Mouse (Mus musculus) embryo, embryonic 9.5 days (tissue): Measurements from ENCODE around the gene Ylpm1.

Experiments
- DNase-seq: peaks from one replicate; pipeline ENCODE4 v3.0.0-alpha.2; 2017; ENCODE audit errors: extremely low spot score

Ylpm1 gene

DNA sequence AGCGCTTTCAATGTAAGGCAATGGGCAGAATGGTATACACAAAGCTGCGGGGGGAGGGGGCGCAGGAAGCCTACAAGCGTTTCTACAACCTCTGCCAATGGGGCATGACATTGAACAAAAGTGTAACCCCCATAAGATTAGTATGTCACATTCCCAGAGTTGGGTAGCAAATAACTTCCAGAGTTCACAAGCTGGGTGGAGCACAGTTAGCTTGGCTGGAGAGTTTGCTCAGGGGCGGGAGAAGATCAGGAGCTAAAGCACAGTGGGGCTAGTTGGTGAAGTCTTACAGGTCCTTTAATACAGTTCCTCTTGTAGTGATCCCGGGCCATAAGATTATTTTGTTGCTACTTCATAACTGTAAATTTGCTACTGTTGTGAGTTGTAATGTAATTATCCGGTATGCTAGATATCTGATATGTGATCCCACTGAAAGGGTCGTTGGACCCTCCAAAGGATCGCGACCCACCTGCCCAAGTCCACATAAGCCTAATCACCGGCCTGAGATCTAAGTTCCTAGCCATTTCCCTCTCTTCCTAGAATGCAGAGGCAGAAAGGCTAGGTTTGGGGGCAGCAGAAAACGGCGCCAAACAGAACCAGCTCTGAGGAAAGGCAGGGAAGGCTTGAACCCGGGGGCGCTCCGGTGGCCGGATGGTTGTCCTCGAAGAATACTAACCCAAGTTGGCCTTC is 114.0 kb downstream of the Ylpm1 start:
- DNase-seq, result no peak

DNA sequence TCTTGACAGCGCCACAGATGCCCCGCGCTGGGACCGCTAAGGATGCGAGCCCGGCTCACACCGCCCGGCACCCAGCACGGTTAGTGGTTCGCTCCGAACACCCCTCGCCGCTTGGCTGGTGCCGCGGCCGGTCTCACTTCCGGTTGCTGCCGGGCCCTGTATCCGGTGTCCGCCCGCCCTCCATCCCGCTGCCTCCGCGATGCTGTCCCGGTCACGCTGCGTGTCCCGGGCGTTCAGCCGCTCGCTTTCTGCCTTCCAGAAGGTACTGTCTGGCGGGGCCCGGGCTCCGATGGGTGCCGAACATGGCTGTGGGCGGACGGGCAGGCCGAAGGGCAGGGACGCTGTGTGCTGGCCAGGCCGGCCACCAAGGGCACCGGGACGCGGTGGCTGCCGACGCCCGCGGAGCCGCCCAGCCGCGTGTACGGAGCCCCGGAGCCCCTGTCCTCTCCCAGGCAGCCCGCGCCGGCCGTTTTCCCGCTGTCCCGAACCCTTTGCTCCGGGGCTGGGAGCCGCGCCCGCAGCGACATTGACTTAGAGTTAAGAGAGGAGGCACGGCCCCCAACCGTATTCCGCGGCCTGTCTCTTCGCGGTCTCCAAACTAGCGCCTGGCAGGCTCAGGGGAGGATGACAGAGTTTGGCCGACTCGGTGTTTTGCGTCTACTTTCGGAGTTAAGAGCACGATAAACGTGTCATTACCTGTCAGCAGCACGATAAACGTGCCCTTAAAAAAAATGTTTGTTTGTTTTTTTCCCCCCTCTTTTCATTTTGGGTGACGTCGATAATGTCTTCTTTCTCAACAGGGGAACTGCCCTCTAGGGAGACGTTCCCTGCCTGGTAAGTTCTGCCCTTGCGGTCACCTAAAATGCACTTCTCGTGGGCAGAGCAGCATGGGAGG is 114.8 kb downstream of the Ylpm1 start, which contains the start of the genes Prox2 and Dlst:
Prox2 (minus strand) TSS at position 62 of the 895 bp plus-strand sequence.
Dlst (plus strand) TSS at position 136 of the 895 bp plus-strand sequence.
- DNase-seq, result peak; percentile 90

DNA sequence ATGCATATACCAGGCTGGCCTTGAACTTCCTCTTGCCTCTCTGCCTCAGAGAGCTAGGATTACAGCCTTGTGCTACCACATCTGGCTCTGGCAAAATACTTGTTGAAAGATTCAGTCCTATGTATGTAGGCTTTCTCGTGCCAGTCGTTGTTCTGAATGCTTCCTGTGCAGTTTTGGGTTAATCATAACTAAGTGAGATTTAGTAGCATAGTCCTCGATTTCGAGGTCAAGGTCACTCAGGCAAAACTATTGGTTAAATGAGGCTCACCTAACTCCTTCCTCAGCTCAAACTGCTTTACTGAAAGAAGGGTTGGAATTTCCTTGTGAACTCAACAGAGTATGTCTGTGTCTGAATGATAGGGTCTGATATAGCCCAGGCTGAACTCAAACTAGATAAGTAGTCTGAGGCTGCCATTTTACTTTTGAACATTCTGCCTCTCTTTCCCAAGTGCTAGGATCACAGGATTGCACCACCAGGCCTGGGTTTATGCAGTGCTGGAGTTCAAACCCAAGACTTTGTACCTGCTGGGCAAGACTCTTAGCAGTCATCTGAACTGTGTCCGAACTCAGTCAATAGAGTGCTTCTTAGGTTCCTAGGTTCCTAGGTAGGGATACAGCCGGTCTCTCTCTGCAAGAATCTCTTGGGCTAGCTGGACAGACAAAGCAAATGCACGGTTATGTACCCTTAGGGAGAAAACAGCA is 116.6 kb downstream of the Ylpm1 start:
- DNase-seq, result no peak

GRCm38 (mm10) chr12:85113337-85113736 is 117.2 kb downstream of the Ylpm1 start:
- no peak for DNase-seq

DNA sequence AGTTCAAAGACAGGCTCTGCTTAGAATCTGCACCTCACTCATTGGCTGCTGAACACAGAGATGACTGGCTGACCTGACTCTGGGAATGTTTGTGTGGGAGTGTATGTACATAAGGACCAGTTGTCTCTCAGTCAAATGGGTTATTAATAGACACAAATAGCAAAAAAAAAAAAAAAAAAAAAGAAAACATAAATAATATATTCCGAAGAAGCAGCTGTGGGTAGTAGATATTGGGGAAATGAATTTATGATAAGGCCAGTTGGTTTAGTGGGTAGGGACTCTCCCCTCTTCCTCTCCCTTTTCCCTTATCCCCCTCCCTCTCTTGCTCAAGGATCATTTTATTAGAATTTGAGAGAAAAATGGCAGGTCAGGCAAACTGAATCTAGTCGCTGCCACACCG is 117.8 kb downstream of the Ylpm1 start:
- DNase-seq, result no peak

DNA sequence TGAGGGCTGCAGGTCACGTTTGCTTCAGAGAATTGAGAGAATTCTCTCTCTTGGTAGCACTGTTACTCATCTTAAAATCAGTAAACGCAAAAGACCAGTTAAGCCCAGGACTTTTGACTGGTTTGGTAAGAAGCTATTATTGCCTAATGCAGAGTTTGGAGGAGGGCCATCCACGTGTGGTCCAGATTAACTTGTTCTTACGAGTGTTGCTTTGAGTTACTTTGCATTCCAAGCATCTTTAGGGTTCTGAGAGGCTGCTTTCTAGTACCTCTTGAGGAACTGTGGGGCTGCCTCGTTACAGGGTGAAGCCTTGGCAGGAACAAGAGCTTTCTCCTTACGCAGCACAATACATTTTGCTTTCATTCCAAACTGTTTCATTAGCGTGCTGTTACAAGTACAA is 119.6 kb downstream of the Ylpm1 start:
- DNase-seq, result no peak
